Mouse (Mus musculus): ENCODE data around the gene Defb30.

The Defb30 gene

GRCm38 (mm10) chr14:63049910-63050370, at the start of gene Defb30:
TSS of gene Defb30 (minus strand) at chr14:63049960.
- DNase-seq: no peak

GRCm38 (mm10) chr14:63067708-63068107, 17.9 kb upstream of the Defb30 start:
- DNase-seq: no peak

- peak; percentile 70 for DNase-seq
Observed at GRCm38 (mm10) chr14:63066630-63067310, 17.0 kb upstream of the Defb30 start.

- no peak for DNase-seq
Observed at GRCm38 (mm10) chr14:63065391-63065790, 15.6 kb upstream of the Defb30 start.

- peak; percentile 19 for DNase-seq
Observed at GRCm38 (mm10) chr14:63062184-63062583, 12.4 kb upstream of the Defb30 start.

- no peak for DNase-seq
Observed at GRCm38 (mm10) chr14:63060361-63060760, 10.6 kb upstream of the Defb30 start.

GRCm38 (mm10) chr14:63054729-63055128, 5.0 kb upstream of the Defb30 start:
- peak; percentile 48 for DNase-seq

- DNase-seq: peak; percentile 67
Observed at GRCm38 (mm10) chr14:63050769-63051168, 1.0 kb upstream of the Defb30 start.

GRCm38 (mm10) chr14:63046691-63047090, 3.1 kb downstream of the Defb30 start, which contains the start of gene Defb42:
TSS of gene Defb42 (plus strand) at chr14:63046991.
- DNase-seq: no peak

- DNase-seq: no peak
Observed at GRCm38 (mm10) chr14:63020524-63021156, 29.1 kb downstream of the Defb30 start.

GRCm38 (mm10) chr14:63014667-63015066, 35.1 kb downstream of the Defb30 start:
- DNase-seq: no peak

GRCm38 (mm10) chr14:63013082-63013481, 36.7 kb downstream of the Defb30 start:
- DNase-seq: no peak

GRCm38 (mm10) chr14:63011471-63011870, 38.3 kb downstream of the Defb30 start, which contains the start of gene Defb43:
TSS of gene Defb43 (plus strand) at chr14:63011771.
- no peak for DNase-seq

GRCm38 (mm10) chr14:63002588-63002987, 47.2 kb downstream of the Defb30 start:
- no peak for DNase-seq

- no peak for DNase-seq
Observed at GRCm38 (mm10) chr14:62998977-62999376, 50.8 kb downstream of the Defb30 start.

- no peak for DNase-seq
Observed at GRCm38 (mm10) chr14:62997777-62998176, 52.0 kb downstream of the Defb30 start, which contains the start of gene Defb47. TSS of gene Defb47 (plus strand) at chr14:62998077.

- no peak for DNase-seq
Observed at GRCm38 (mm10) chr14:62991849-62992510, 57.8 kb downstream of the Defb30 start.

GRCm38 (mm10) chr14:62991271-62991670, 58.5 kb downstream of the Defb30 start:
- no peak for DNase-seq

GRCm38 (mm10) chr14:62984410-62984809, 65.3 kb downstream of the Defb30 start, which contains the start of gene Defb48:
TSS of gene Defb48 (minus strand) at chr14:62984510.
- DNase-seq: no peak
